ENCODE assay signal across 11 mouse cellular contexts in the genomic region with DNA sequence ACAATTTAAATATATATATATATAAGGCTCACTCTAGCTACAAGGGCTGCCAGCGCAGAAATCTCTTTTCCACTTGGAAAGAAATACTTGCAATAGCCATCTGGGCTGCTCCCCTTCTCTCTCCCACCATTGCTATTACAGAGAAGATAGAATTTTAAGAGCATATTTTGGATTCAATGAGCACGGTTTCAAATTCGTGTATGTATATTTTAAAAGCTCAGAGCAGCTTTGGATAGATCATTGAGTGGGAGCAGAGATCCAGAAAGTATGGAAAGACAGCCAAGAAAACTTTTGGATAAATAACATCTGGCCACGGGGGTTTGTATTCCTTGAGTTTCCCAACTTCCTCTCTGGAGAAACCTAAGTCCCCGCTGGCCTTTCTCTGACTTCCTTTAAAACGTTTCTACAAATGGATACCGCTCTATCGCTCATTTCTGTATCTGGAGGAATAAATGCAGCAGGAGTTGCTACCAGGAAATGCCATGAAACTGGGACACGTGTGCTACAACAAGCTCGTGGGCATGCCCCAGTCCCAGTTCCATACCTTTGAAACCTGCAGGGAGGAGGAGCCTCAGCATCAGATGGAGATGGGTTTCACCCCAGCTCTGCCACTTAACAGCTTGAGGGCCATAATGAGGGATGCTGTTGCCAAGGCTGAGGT. TPM values are rescaled to one million over a fixed set of nuclear protein-coding genes. Genes with fewer than 3 reads are reported as not detected.
A peak's percentile ranks its signal among the peaks of the same experiment; 100 is the strongest.
DNase-seq lines count a peak whose midpoint lies in the region; ATAC-seq and TF ChIP-seq lines count a peak whose summit lies in the region.
"Had no signal": no experiment of that assay in that cellular context is flagged by ENCODE, and none has a peak within 500 bp of the region (broad histone marks: within the 10 kb centered on the region; RNA-seq: fewer than 3 reads in every experiment).

No protein-coding gene starts in this region.

- H3K36me3 ChIP-seq in lung, embryonic 14.5 days (ENCODE audit: insufficient read depth): no peaks in the 10 kb centered on the region
- no peaks in the 10 kb centered on the region for H3K36me3 ChIP-seq in intestine, embryonic 15.5 days
- no peaks in the 10 kb centered on the region for H3K36me3 ChIP-seq in stomach, embryonic 14.5 days (ENCODE audit: control insufficient read depth, insufficient read depth, low read length)
- H3K36me3 ChIP-seq in midbrain, embryonic 11.5 days (ENCODE audit: control insufficient read depth, insufficient read depth, low read length): no peaks in the 10 kb centered on the region

- 59% methylated on average over 10 of the region's 10 CpGs for WGBS in lung, embryonic 14.5 days
- 57% methylated on average over 10 of the region's 10 CpGs for WGBS in intestine, embryonic 15.5 days
- WGBS in stomach, embryonic 14.5 days: 42% methylated on average over 10 of the region's 10 CpGs
- 88% methylated on average over 10 of the region's 10 CpGs for WGBS in midbrain, embryonic 11.5 days

- TF ChIP-seq CTCF in lung, embryonic 14.5 days (IDR thresholded peaks at IDR 0.05; ENCODE audit: low read depth): no peak

- DNase-seq in heart, adult 8-10 months (ENCODE audit: low spot score): peak; percentile 58
- no peak for DNase-seq in heart, postnatal 4 days
- peak; percentile 78 for DNase-seq in lung, embryonic 14.5 days
- no peak for DNase-seq in lung, postnatal 25 days (ENCODE audit: low spot score)
- DNase-seq in midbrain, embryonic 11.5 days (ENCODE audit: low spot score, missing footprints): no peak
- no peak for DNase-seq in kidney, postnatal 14 days
- DNase-seq: kidney, postnatal 10 days; liver, postnatal 0 days had no signal

- H3K4me2 ChIP-seq in lung, embryonic 14.5 days: no peak overlapping the region
- no peak overlapping the region for H3K4me2 ChIP-seq in intestine, embryonic 15.5 days (replicated peaks)
- H3K4me2 ChIP-seq in stomach, embryonic 14.5 days (replicated peaks; ENCODE audit: low read depth, low read length): no peak overlapping the region; the same call in 1 of the 2 replicates
- no peak overlapping the region for H3K4me2 ChIP-seq in midbrain, embryonic 11.5 days

- no peaks in the 10 kb centered on the region for H3K9me3 ChIP-seq in lung, embryonic 14.5 days (ENCODE audit: low read depth, low read length)
- no peaks in the 10 kb centered on the region for H3K9me3 ChIP-seq in intestine, embryonic 15.5 days
- H3K9me3 ChIP-seq in stomach, embryonic 14.5 days (ENCODE audit: control insufficient read depth, low read depth, low read length): no peaks in the 10 kb centered on the region; the same call in 1 of the 2 replicates
- no peaks in the 10 kb centered on the region for H3K9me3 ChIP-seq in midbrain, embryonic 11.5 days (ENCODE audit: control insufficient read depth, low read length)

- no peak overlapping the region for H3K4me3 ChIP-seq in lung, embryonic 14.5 days (ENCODE audit: low read depth, low read length)
- no peak overlapping the region for H3K4me3 ChIP-seq in intestine, embryonic 15.5 days (replicated peaks)
- H3K4me3 ChIP-seq in stomach, embryonic 14.5 days (ENCODE audit: low read depth, low read length): no peak overlapping the region
- no peak overlapping the region for H3K4me3 ChIP-seq in midbrain, embryonic 11.5 days (ENCODE audit: low read depth, low read length)

- no peak overlapping the region for H3K9ac ChIP-seq in lung, embryonic 14.5 days
- no peak overlapping the region for H3K9ac ChIP-seq in intestine, embryonic 15.5 days
- H3K9ac ChIP-seq in stomach, embryonic 14.5 days (replicated peaks; ENCODE audit: low read depth, low read length): no peak overlapping the region
- no peak overlapping the region for H3K9ac ChIP-seq in midbrain, embryonic 11.5 days (ENCODE audit: low read length)
- H3K9ac ChIP-seq: liver, postnatal 0 days had no signal

- H3K27me3 ChIP-seq in lung, embryonic 14.5 days (ENCODE audit: insufficient read depth, low read length): no peaks in the 10 kb centered on the region
- H3K27me3 ChIP-seq in intestine, embryonic 15.5 days (replicated peaks): no peaks in the 10 kb centered on the region
- H3K27me3 ChIP-seq in stomach, embryonic 14.5 days (ENCODE audit: control insufficient read depth, insufficient read depth, low read length): no peaks in the 10 kb centered on the region
- H3K27me3 ChIP-seq in midbrain, embryonic 11.5 days (ENCODE audit: control insufficient read depth, insufficient read depth, low read length): no peaks in the 10 kb centered on the region

- H3K27ac ChIP-seq in lung, embryonic 14.5 days (ENCODE audit: low read depth): peak overlapping the region; percentile 54; the same call in 1 of the 2 replicates
- peak overlapping the region; percentile 62 for H3K27ac ChIP-seq in intestine, embryonic 15.5 days
- H3K27ac ChIP-seq in stomach, embryonic 14.5 days (ENCODE audit: low read length): peak overlapping the region; percentile 73; the same call in 1 of the 2 replicates
- no peak overlapping the region for H3K27ac ChIP-seq in midbrain, embryonic 11.5 days (ENCODE audit: low read depth, low read length)

- peaks cover 6% of the 10 kb centered on the region; the same call in 1 of the 2 replicates for H3K4me1 ChIP-seq in lung, embryonic 14.5 days (ENCODE audit: insufficient read depth)
- H3K4me1 ChIP-seq in intestine, embryonic 15.5 days (replicated peaks): peaks cover 3% of the 10 kb centered on the region
- H3K4me1 ChIP-seq in stomach, embryonic 14.5 days (ENCODE audit: control insufficient read depth, insufficient read depth, low read length): no peaks in the 10 kb centered on the region; the same call in 1 of the 2 replicates
- H3K4me1 ChIP-seq in midbrain, embryonic 11.5 days (ENCODE audit: control insufficient read depth, insufficient read depth, low read length): no peaks in the 10 kb centered on the region

- no peak for ATAC-seq in lung, embryonic 14.5 days (ENCODE audit: insufficient read depth)
- 0 out of 2 replicates have a peak, but pooled peaks have one; percentile 43 for ATAC-seq in intestine, embryonic 15.5 days
- ATAC-seq in stomach, embryonic 14.5 days (ENCODE audit: insufficient number of reproducible peaks, insufficient read depth, low FRiP score, low read depth): peak; percentile 65; the same call in 1 of the 2 replicates
- ATAC-seq in midbrain, embryonic 11.5 days (ENCODE audit: low FRiP score): no peak
- ATAC-seq: CD4-positive, CD25-positive, alpha-beta regulatory T cell, adult 4 months; liver, postnatal 0 days had no signal

RNA-seq across cellular contexts. Expression of a gene that starts 45.1 kb away (rescaled TPM):
- 10 to 100 TPM; 11.8 to 17.8 (median 14.1) TPM for total RNA-seq in heart, adult 8-10 months (2022)
- total RNA-seq in heart, postnatal 4 days (2021): 10 to 100 TPM; 37.6 to 38.4 TPM
- 26.4 and 27.9 TPM in 2 replicates for polyA plus RNA-seq in lung, embryonic 14.5 days (2014; fragmentation: Nextera tagmentation; extraction: Ambion mirVana)
- 16.4 and 19.3 TPM in 2 replicates for polyA plus RNA-seq in intestine, embryonic 15.5 days (2015; fragmentation: Nextera tagmentation; extraction: Ambion mirVana)
- polyA plus RNA-seq in stomach, embryonic 14.5 days (2014; fragmentation: Nextera tagmentation; extraction: Ambion mirVana): 23.5 and 27.5 TPM in 2 replicates
- polyA plus RNA-seq in midbrain, embryonic 11.5 days (2014; fragmentation: Nextera tagmentation; extraction: Ambion mirVana): 9.2 and 9.6 TPM in 2 replicates

Comparison
In these comparisons a context has a peak if more than half of its experiments do, and no peak if none do; other contexts are left out.
1. DNase-seq: peak in heart, adult 8-10 months (single experiment) and lung, embryonic 14.5 days (single experiment); none in heart, postnatal 4 days (single experiment), lung, postnatal 25 days (single experiment), midbrain, embryonic 11.5 days (single experiment) and kidney, postnatal 14 days (single experiment).
2. ATAC-seq: peak in intestine, embryonic 15.5 days (single experiment) and stomach, embryonic 14.5 days (single experiment); none in lung, embryonic 14.5 days (single experiment) and midbrain, embryonic 11.5 days (single experiment).